Mouse (Mus musculus) CH12.LX (cell line): ENCODE data around the gene Sec22c. TPM values are rescaled to one million over a fixed set of nuclear protein-coding genes. Genes with fewer than 3 reads are reported as not detected.

Source experiments
- DNase-seq: peaks from one replicate; pipeline ENCODE4 v3.0.0-alpha.2; 2013; ENCODE audit errors: extremely low read depth
- H3K27ac ChIP-seq: 2 replicates; pipeline ENCODE4 v1.5.1; 2012; ENCODE audit warnings: low read depth, mild to moderate bottlenecking, control low read depth, moderate library complexity; ENCODE audit not compliant: insufficient read depth
- H3K27me3 ChIP-seq: replicated peaks from 2 replicates; pipeline ENCODE3; 2012; ENCODE audit warnings: inconsistent platforms
- H3K36me3 ChIP-seq, 2 experiments: replicated peaks in 1 of 2; 2 replicates each; pipeline versions ENCODE3 to v1.6.1; 2012; ENCODE audit warnings: inconsistent platforms in 1 of 2, low read length in 1 of 2, mild to moderate bottlenecking in 1 of 2, mixed read lengths in 1 of 2, moderate library complexity in 1 of 2; ENCODE audit not compliant: control insufficient read depth in 1 of 2, insufficient read depth in 1 of 2
- H3K4me1 ChIP-seq, 2 experiments: 2 replicates each; pipeline ENCODE4 v1.6.1; 2012; ENCODE audit warnings: inconsistent platforms in 1 of 2, moderate library complexity in 1 of 2; ENCODE audit not compliant: insufficient read depth in 2 of 2, control insufficient read depth in 1 of 2
- H3K4me2 ChIP-seq: 2 replicates; pipeline ENCODE4 v1.6.1; 2012; ENCODE audit warnings: low read depth, mild to moderate bottlenecking, control low read depth; ENCODE audit not compliant: poor library complexity, insufficient read depth, severe bottlenecking
- H3K4me3 ChIP-seq, 3 experiments: fragments of 150-350 bp in 1 of 3; sonication (generic) in 1 of 3; replicated peaks in 1 of 3; 2 replicates each; pipeline versions ENCODE3 to v1.5.1; 2011 to 2012; ENCODE audit warnings: low read depth in 2 of 3, low read length in 2 of 3, mild to moderate bottlenecking in 2 of 3, moderate library complexity in 2 of 3, control low read depth in 1 of 3, improper control_type of control experiment in 1 of 3, inconsistent platforms in 1 of 3, mixed read lengths in 1 of 3; ENCODE audit not compliant: poor library complexity in 1 of 3
- H3K79me2 ChIP-seq: replicated peaks from 2 replicates; pipeline ENCODE4 v1.6.1; 2012; ENCODE audit warnings: mild to moderate bottlenecking, moderate library complexity; ENCODE audit not compliant: control insufficient read depth, poor library complexity, insufficient read depth, severe bottlenecking; ENCODE audit errors: extremely low read depth
- H3K9ac ChIP-seq: 2 replicates; pipeline ENCODE4 v1.6.1; 2012; ENCODE audit warnings: low read depth, mild to moderate bottlenecking, control low read depth, moderate library complexity; ENCODE audit not compliant: insufficient read depth
- H3K9me3 ChIP-seq: replicated peaks from 2 replicates; pipeline ENCODE3; 2012; ENCODE audit warnings: low read length, inconsistent platforms, mixed read lengths
- BHLHE40 ChIP-seq: IDR thresholded peaks from 2 replicates; pipeline ENCODE4 v1.6.1; 2011; ENCODE audit warnings: mild to moderate bottlenecking, low read depth, low read length, improper control_type of control experiment
- CHD1 ChIP-seq: IDR thresholded peaks from 2 replicates; pipeline ENCODE4 v1.6.1; 2012; ENCODE audit warnings: low read depth, low read length, improper control_type of control experiment, inconsistent platforms
- CHD2 ChIP-seq: IDR thresholded peaks from 2 replicates; pipeline ENCODE4 v1.6.1; 2011; ENCODE audit warnings: low read length, improper control_type of control experiment
- CTCF ChIP-seq, 2 experiments: IDR thresholded peaks in 1 of 2; conservative IDR thresholded peaks in 1 of 2; 2 replicates each; pipeline ENCODE4 v1.5.1; 2011 to 2012; ENCODE audit warnings: low read depth in 2 of 2, low read length in 2 of 2, improper control_type of control experiment in 1 of 2, inconsistent platforms in 1 of 2, mild to moderate bottlenecking in 1 of 2, moderate library complexity in 1 of 2
- E2F4 ChIP-seq: IDR thresholded peaks from 2 replicates; pipeline ENCODE4 v1.6.1; 2011; ENCODE audit warnings: low read depth, low read length, improper control_type of control experiment; ENCODE audit not compliant: insufficient replicate concordance
- ELF1 ChIP-seq: IDR thresholded peaks from 2 replicates; pipeline ENCODE4 v1.6.1; 2014; ENCODE audit warnings: low read depth, mild to moderate bottlenecking, inconsistent platforms, low read length, improper control_type of control experiment
- EP300 ChIP-seq: IDR thresholded peaks from 2 replicates; pipeline ENCODE4 v1.6.1; 2011; ENCODE audit warnings: low read length, improper control_type of control experiment
- ETS1 ChIP-seq: conservative IDR thresholded peaks from 2 replicates; pipeline ENCODE4 v1.6.1; 2012; ENCODE audit warnings: low read depth, mild to moderate bottlenecking, inconsistent platforms, low read length, improper control_type of control experiment, moderate library complexity
- GABPA ChIP-seq: IDR thresholded peaks from 2 replicates; pipeline ENCODE4 v1.6.1; 2012; ENCODE audit warnings: low read depth, low read length, improper control_type of control experiment, inconsistent platforms; ENCODE audit not compliant: insufficient replicate concordance
- HCFC1 ChIP-seq: IDR thresholded peaks from 2 replicates; pipeline ENCODE4 v1.6.1; 2012; ENCODE audit warnings: low read depth, mild to moderate bottlenecking, inconsistent platforms, low read length, improper control_type of control experiment
- IRF4 ChIP-seq: IDR thresholded peaks from 2 replicates; pipeline ENCODE4 v1.6.1; 2014; ENCODE audit warnings: low read depth, mild to moderate bottlenecking, inconsistent platforms, low read length, improper control_type of control experiment
- JUN ChIP-seq: IDR thresholded peaks from 2 replicates; pipeline ENCODE4 v1.6.1; 2011; ENCODE audit warnings: low read depth, mild to moderate bottlenecking, low read length, improper control_type of control experiment, moderate library complexity; ENCODE audit not compliant: insufficient read depth
- JUND ChIP-seq: conservative IDR thresholded peaks from 2 replicates; pipeline ENCODE4 v1.6.1; 2011; ENCODE audit warnings: low read depth, low read length, improper control_type of control experiment
- KAT2A ChIP-seq: IDR thresholded peaks from 2 replicates; pipeline ENCODE4 v1.6.1; 2012; ENCODE audit warnings: low read length, improper control_type of control experiment, inconsistent platforms; ENCODE audit not compliant: insufficient replicate concordance
- MAFK ChIP-seq: IDR thresholded peaks from 2 replicates; pipeline ENCODE4 v1.6.1; 2011; ENCODE audit warnings: low read length, improper control_type of control experiment; ENCODE audit not compliant: insufficient replicate concordance
- MAX ChIP-seq: IDR thresholded peaks from 2 replicates; pipeline ENCODE4 v1.6.1; 2011; ENCODE audit warnings: low read length, improper control_type of control experiment
- MAZ ChIP-seq: IDR thresholded peaks from 2 replicates; pipeline ENCODE4 v1.6.1; 2012; ENCODE audit warnings: low read depth, mild to moderate bottlenecking, inconsistent platforms, low read length, improper control_type of control experiment, moderate library complexity
- MEF2A ChIP-seq: IDR thresholded peaks from 2 replicates; pipeline ENCODE4 v1.6.1; 2014; ENCODE audit warnings: low read depth, mild to moderate bottlenecking, inconsistent platforms, low read length, improper control_type of control experiment, borderline replicate concordance
- MXI1 ChIP-seq: IDR thresholded peaks from 2 replicates; pipeline ENCODE4 v1.6.1; 2011; ENCODE audit warnings: mild to moderate bottlenecking, low read depth, low read length, improper control_type of control experiment
- MYC ChIP-seq: IDR thresholded peaks from 2 replicates; pipeline ENCODE4 v1.6.1; 2011; ENCODE audit warnings: low read depth, mild to moderate bottlenecking, improper control_type of control experiment, low read length
- NELFE ChIP-seq: IDR thresholded peaks from 2 replicates; pipeline ENCODE4 v1.6.1; 2011; ENCODE audit warnings: low read depth, low read length, improper control_type of control experiment
- NRF1 ChIP-seq: IDR thresholded peaks from 2 replicates; pipeline ENCODE4 v1.6.1; 2014; ENCODE audit warnings: low read depth, mild to moderate bottlenecking, inconsistent platforms, low read length, improper control_type of control experiment, moderate library complexity
- PAX5 ChIP-seq: IDR thresholded peaks from 2 replicates; pipeline ENCODE4 v1.6.1; 2012; ENCODE audit warnings: low read length, inconsistent platforms, mixed read lengths
- POLR2A ChIP-seq: IDR thresholded peaks from 2 replicates; pipeline ENCODE4 v1.6.1; 2011; ENCODE audit warnings: low read depth, mild to moderate bottlenecking, improper control_type of control experiment, low read length
- POLR2AphosphoS2 ChIP-seq: IDR thresholded peaks from 2 replicates; pipeline ENCODE4 v1.6.1; 2011; ENCODE audit warnings: low read depth, low read length, improper control_type of control experiment
- RAD21 ChIP-seq: IDR thresholded peaks from 2 replicates; pipeline ENCODE4 v1.6.1; 2011; ENCODE audit warnings: low read depth, mild to moderate bottlenecking, low read length, improper control_type of control experiment, moderate library complexity
- RCOR1 ChIP-seq: conservative IDR thresholded peaks from 2 replicates; pipeline ENCODE4 v1.6.1; 2012; ENCODE audit warnings: low read depth, mild to moderate bottlenecking, inconsistent platforms, low read length, improper control_type of control experiment
- SIN3A ChIP-seq: IDR thresholded peaks from 2 replicates; pipeline ENCODE4 v1.6.1; 2012; ENCODE audit warnings: low read length, improper control_type of control experiment, inconsistent platforms
- SMC3 ChIP-seq: IDR thresholded peaks from 2 replicates; pipeline ENCODE4 v1.6.1; 2011; ENCODE audit warnings: low read depth, low read length, improper control_type of control experiment
- TBP ChIP-seq: conservative IDR thresholded peaks from 2 replicates; pipeline ENCODE4 v1.6.1; 2011; ENCODE audit warnings: low read depth, low read length, improper control_type of control experiment
- TCF12 ChIP-seq: IDR thresholded peaks from 2 replicates; pipeline ENCODE4 v1.6.1; 2014; ENCODE audit warnings: low read depth, mild to moderate bottlenecking, inconsistent platforms, low read length, improper control_type of control experiment
- UBTF ChIP-seq: IDR thresholded peaks from 2 replicates; pipeline ENCODE4 v1.6.1; 2012; ENCODE audit warnings: low read depth, mild to moderate bottlenecking, inconsistent platforms, low read length, improper control_type of control experiment, moderate library complexity
- USF1 ChIP-seq: IDR thresholded peaks from 2 replicates; pipeline ENCODE4 v1.6.1; 2014; ENCODE audit warnings: low read depth, mild to moderate bottlenecking, inconsistent platforms, low read length, improper control_type of control experiment
- USF2 ChIP-seq: conservative IDR thresholded peaks from 2 replicates; pipeline ENCODE4 v1.6.1; 2011; ENCODE audit warnings: low read depth, low read length, improper control_type of control experiment
- ZC3H11A ChIP-seq: IDR thresholded peaks from 2 replicates; pipeline ENCODE4 v1.6.1; 2012; ENCODE audit warnings: low read depth, mild to moderate bottlenecking, inconsistent platforms, low read length, improper control_type of control experiment
- ZKSCAN1 ChIP-seq: IDR thresholded peaks from 2 replicates; pipeline ENCODE4 v1.6.1; 2012; ENCODE audit warnings: low read depth, inconsistent platforms, low read length, improper control_type of control experiment, borderline replicate concordance
- ZMIZ1 ChIP-seq: IDR thresholded peaks from 2 replicates; pipeline ENCODE4 v1.6.1; 2012; ENCODE audit warnings: low read depth, mild to moderate bottlenecking, inconsistent platforms, low read length, improper control_type of control experiment
- ZNF384 ChIP-seq: IDR thresholded peaks from 2 replicates; pipeline ENCODE4 v1.6.1; 2012; ENCODE audit warnings: low read depth, low read length, improper control_type of control experiment, inconsistent platforms
- dilution Hi-C: fragments of 300-500 bp; cut with MboI; formaldehyde crosslinking; loops from 2 replicates; pipeline ENCODE4 v1.14.3; 2020; ENCODE audit warnings: low sequenced_read_pairs; ENCODE audit not compliant: extremely low pct_unique_long_range_greater_than_20kb, extremely low pct_ligation_motif_present
- in situ Hi-C: fragments of 300-500 bp; cut with MboI; formaldehyde crosslinking; loops from 3 replicates; pipeline ENCODE4 v1.14.3; 2019; ENCODE audit warnings: low sequenced_read_pairs, low pct_ligation_motif_present, low pct_unique_long_range_greater_than_20kb, mixed read lengths
- polyA plus RNA-seq: library from polyadenylated mRNA; unstranded; fragments of >175 nt; gene quantifications from 2 replicates; pipeline ENCODE4 v1.2.1, GENCODE M21; 2012; ENCODE audit warnings: low read depth; ENCODE audit not compliant: insufficient read length
- total RNA-seq, 2 experiments: library from RNA; depleted of rRNA; stranded (reverse); fragments of 300-350 nt in 1 of 2; fragments of >200 nt in 1 of 2; gene quantifications; 2 replicates each; pipeline ENCODE4 v1.2.3; 2012 to 2014

Sec22c gene
- total and polyA plus RNA-seq, 3 experiments: 2.4 to 5.7 (median 4.0) TPM

DNA sequence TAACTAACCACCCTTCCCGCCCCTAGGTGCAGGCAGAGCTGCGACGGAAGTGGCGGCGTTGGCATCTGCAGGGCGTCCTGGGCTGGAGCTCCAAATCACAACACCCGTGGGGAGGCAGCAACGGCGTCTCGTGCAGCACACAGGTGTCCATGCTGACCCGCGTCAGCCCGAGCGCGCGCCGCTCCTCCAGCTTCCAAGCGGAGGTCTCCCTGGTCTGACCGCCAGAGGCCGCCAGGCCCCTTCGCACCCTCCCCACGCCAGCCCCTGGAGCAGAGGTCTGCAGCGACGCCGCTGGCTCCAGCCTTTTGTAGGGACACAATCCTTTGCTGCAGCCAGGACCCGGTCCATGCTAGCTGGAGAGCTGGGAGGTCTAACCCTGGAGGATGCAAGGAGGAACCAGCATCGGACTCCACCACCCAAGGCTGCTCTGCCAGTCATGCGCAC lies 35.9 kb downstream of the Sec22c start:
- peaks cover 59% of the 10 kb centered on the region for H3K27me3 ChIP-seq
- no peak overlapping the region for H3K9ac ChIP-seq
- H3K27ac ChIP-seq: no peak overlapping the region
- H3K9me3 ChIP-seq: no peaks in the 10 kb centered on the region
- H3K4me3 ChIP-seq: peak overlapping the region in 1 of 3 experiments; percentile 24
- no peak for TF ChIP-seq MXI1
- TF ChIP-seq KAT2A: no peak
- TF ChIP-seq ELF1: no peak
- TF ChIP-seq E2F4: no peak
- no peak for TF ChIP-seq MYC
- peak; percentile 42 for TF ChIP-seq BHLHE40
- peak; percentile 56; the same call in 1 of the 2 replicates for TF ChIP-seq NRF1
- no peak for TF ChIP-seq JUN
- no peak for TF ChIP-seq EP300
- no peak for TF ChIP-seq ZC3H11A
- TF ChIP-seq CTCF (conservative IDR thresholded peaks at IDR 0.05 in 1 of 2, IDR thresholded peaks at IDR 0.05 in 1 of 2; ENCODE audit: low read depth in 2 of 2, low read length in 2 of 2): peak in 1 of 2 experiments; percentile 80; a peak in 2 of 4 replicates
- TF ChIP-seq IRF4: no peak
- no peak for TF ChIP-seq ZKSCAN1
- TF ChIP-seq JUND: no peak
- TF ChIP-seq UBTF: no peak; the same call in 1 of the 2 replicates
- no peak for TF ChIP-seq MAZ
- TF ChIP-seq USF2: no peak
- TF ChIP-seq SMC3: peak; percentile 58
- TF ChIP-seq MAX: 0 out of 2 replicates have a peak, but pooled peaks have one; percentile 28
- TF ChIP-seq GABPA: no peak
- TF ChIP-seq USF1: no peak
- no peak for TF ChIP-seq MAFK
- no peak for TF ChIP-seq PAX5
- TF ChIP-seq ETS1: no peak
- TF ChIP-seq CHD1: no peak
- TF ChIP-seq CHD2: no peak
- TF ChIP-seq ZMIZ1: no peak
- TF ChIP-seq ZNF384: no peak
- no peak for TF ChIP-seq NELFE
- no peak for TF ChIP-seq POLR2AphosphoS2
- TF ChIP-seq MEF2A: no peak
- TF ChIP-seq TBP: no peak
- TF ChIP-seq TCF12: no peak
- no peak for TF ChIP-seq RCOR1
- no peak for TF ChIP-seq POLR2A
- TF ChIP-seq HCFC1: no peak
- TF ChIP-seq RAD21: peak; percentile 58
- no peak for TF ChIP-seq SIN3A
- dilution Hi-C loops (no loop called here), in situ Hi-C loops (no loop called here)
- peak overlapping the region; percentile 90 for H3K4me2 ChIP-seq
- no peaks in the 10 kb centered on the region for H3K36me3 ChIP-seq
- no peaks in the 10 kb centered on the region for H3K79me2 ChIP-seq
- no peak for DNase-seq
- H3K4me1 ChIP-seq: peaks cover 20 to 55% of the 10 kb centered on the region in 2 experiments
